Mouse (Mus musculus) retina, embryonic 14.5 days (tissue): Measurements from ENCODE around the gene Gm11032.
A peak's percentile ranks its signal among the peaks of the same experiment; 100 is the strongest.
"Not testable (repeated sequence)": the region's sequence is repeated elsewhere in the genome, so short reads cannot be mapped to it uniquely, and the experiment has no call there.

Experiments
- DNase-seq: peaks from one replicate; pipeline ENCODE4 v3.0.0-alpha.2; 2015; ENCODE audit warnings: low spot score

The Gm11032 gene

GRCm38 (mm10) chr11:4625931-4626330 lies 6.1 kb downstream of the Gm11032 start:
- peak; percentile 34 for DNase-seq

- no peak for DNase-seq
These were observed 7.8 kb downstream of the Gm11032 start for GRCm38 (mm10) chr11:4627636-4628035.

GRCm38 (mm10) chr11:4629861-4630280 lies 10.0 kb downstream of the Gm11032 start:
- DNase-seq = peak; percentile 29

- no peak for DNase-seq
These were observed 13.6 kb downstream of the Gm11032 start for GRCm38 (mm10) chr11:4633420-4633819.

- DNase-seq = no peak
These were observed 14.5 kb downstream of the Gm11032 start for GRCm38 (mm10) chr11:4634395-4634794.

- no peak for DNase-seq
These were observed 17.0 kb downstream of the Gm11032 start for GRCm38 (mm10) chr11:4636782-4637342.

- peak; percentile 94 for DNase-seq
These were observed 17.8 kb downstream of the Gm11032 start, which contains the start of gene Ascc2 for GRCm38 (mm10) chr11:4637534-4638234. Ascc2 (plus strand) TSS chr11:4637747.

- peak; percentile 7 for DNase-seq
These were observed 18.4 kb downstream of the Gm11032 start for GRCm38 (mm10) chr11:4638261-4638660.

- DNase-seq = no peak
These were observed 21.3 kb downstream of the Gm11032 start for GRCm38 (mm10) chr11:4641185-4641584.

GRCm38 (mm10) chr11:4643722-4644121 lies 23.9 kb downstream of the Gm11032 start:
- no peak for DNase-seq

- not testable (repeated sequence) for DNase-seq
These were observed 25.3 kb downstream of the Gm11032 start for GRCm38 (mm10) chr11:4645180-4645579.

- no peak for DNase-seq
These were observed 26.5 kb downstream of the Gm11032 start for GRCm38 (mm10) chr11:4646409-4646808.

- no peak for DNase-seq
These were observed 40.0 kb downstream of the Gm11032 start for GRCm38 (mm10) chr11:4659818-4660217.

- DNase-seq = no peak
These were observed 40.6 kb downstream of the Gm11032 start for GRCm38 (mm10) chr11:4660309-4661025.

- DNase-seq = no peak
These were observed 41.5 kb downstream of the Gm11032 start for GRCm38 (mm10) chr11:4661324-4661723.

GRCm38 (mm10) chr11:4661871-4662495 lies 42.1 kb downstream of the Gm11032 start:
- no peak for DNase-seq

- no peak for DNase-seq
These were observed 42.6 kb downstream of the Gm11032 start for GRCm38 (mm10) chr11:4662496-4662878.
